Mouse (Mus musculus) midbrain, embryonic 12.5 days (tissue): Measurements from ENCODE around the gene Pnpla1. TPM values are rescaled to one million over a fixed set of nuclear protein-coding genes. Genes with fewer than 3 reads are reported as not detected.

Experiments used
- ATAC-seq: fragments of 200-750 bp; cut with Nextera tagmentation; 2 replicates; pipeline ENCODE4 v1.8.0; 2017; ENCODE audit warnings: low read depth, moderate TSS enrichment, moderate library complexity; ENCODE audit not compliant: low FRiP score
- H3K27ac ChIP-seq: fragments of 300-500 bp; sonication (generic); replicated peaks from 2 replicates; pipeline ENCODE4 v1.5.1; 2016; ENCODE audit warnings: mild to moderate bottlenecking
- H3K27me3 ChIP-seq: fragments of 300-500 bp; sonication (generic); 2 replicates; pipeline ENCODE4 v1.6.1; 2016; ENCODE audit warnings: mild to moderate bottlenecking
- H3K36me3 ChIP-seq: fragments of 300-500 bp; sonication (generic); 2 replicates; pipeline ENCODE4 v1.6.1; 2016
- H3K4me1 ChIP-seq: fragments of 300-500 bp; sonication (generic); 2 replicates; pipeline ENCODE4 v1.6.1; 2016
- H3K4me2 ChIP-seq: fragments of 300-500 bp; sonication (generic); replicated peaks from 2 replicates; pipeline ENCODE4 v1.6.1; 2016; ENCODE audit warnings: mild to moderate bottlenecking, moderate library complexity
- H3K4me3 ChIP-seq: fragments of 300-500 bp; sonication (generic); 2 replicates; pipeline ENCODE4 v1.5.1; 2016; ENCODE audit warnings: mild to moderate bottlenecking
- H3K9ac ChIP-seq: fragments of 300-500 bp; sonication (generic); replicated peaks from 2 replicates; pipeline ENCODE4 v1.6.1; 2016; ENCODE audit warnings: mild to moderate bottlenecking, moderate library complexity
- H3K9me3 ChIP-seq: fragments of 300-500 bp; sonication (generic); 2 replicates; pipeline ENCODE4 v1.6.1; 2016; ENCODE audit warnings: mild to moderate bottlenecking
- WGBS: fragments of 180-500 bp; shearing (Covaris S2); methylation state at CpG from one replicate; pipeline ENCODE4 v1.1.7; 2016; 5-methylcytosine and 5-hydroxymethylcytosine counted together
- polyA plus RNA-seq: library from polyadenylated mRNA; unstranded; fragments of >200 nt; fragmentation: Nextera tagmentation; extraction: Ambion mirVana; gene quantifications from 2 replicates; pipeline ENCODE4 v1.2.1, GENCODE M21; 2016

The Pnpla1 gene
- polyA plus RNA-seq, 1 experiment from 2014 or later = not detected

GRCm38 (mm10) chr17:28874216-28874615 lies 16.0 kb downstream of the Pnpla1 start:
- H3K27ac ChIP-seq = no peak overlapping the region
- no peaks in the 10 kb centered on the region for H3K9me3 ChIP-seq
- no peak overlapping the region for H3K4me2 ChIP-seq
- no peak overlapping the region for H3K9ac ChIP-seq
- H3K4me1 ChIP-seq = peaks cover 10% of the 10 kb centered on the region; the same call in 1 of the 2 replicates
- H3K36me3 ChIP-seq = no peaks in the 10 kb centered on the region
- H3K27me3 ChIP-seq = peaks cover 20% of the 10 kb centered on the region
- H3K4me3 ChIP-seq = no peak overlapping the region
- 88% methylated on average over 4 of the region's 4 CpGs for WGBS
- no peak for ATAC-seq

GRCm38 (mm10) chr17:28874825-28875224 lies 16.6 kb downstream of the Pnpla1 start:
- H3K36me3 ChIP-seq = no peaks in the 10 kb centered on the region
- no peak overlapping the region for H3K9ac ChIP-seq
- no peaks in the 10 kb centered on the region for H3K9me3 ChIP-seq
- H3K27ac ChIP-seq = no peak overlapping the region
- WGBS = 83% methylated on average over 7 of the region's 7 CpGs
- H3K4me3 ChIP-seq = no peak overlapping the region
- no peak for ATAC-seq
- peaks cover 7% of the 10 kb centered on the region; the same call in 1 of the 2 replicates for H3K4me1 ChIP-seq
- peaks cover 22% of the 10 kb centered on the region for H3K27me3 ChIP-seq
- no peak overlapping the region for H3K4me2 ChIP-seq

GRCm38 (mm10) chr17:28875316-28875715 lies 17.1 kb downstream of the Pnpla1 start:
- Histone ChIP-seq H3K4me1 (peaks cover 9% of the 10 kb centered on the region; the same call in 1 of the 2 replicates), H3K27me3 (peaks cover 27% of the 10 kb centered on the region), H3K27ac (no peak overlapping the region), H3K9me3 (no peaks in the 10 kb centered on the region), H3K4me3 (no peak overlapping the region), H3K9ac (no peak overlapping the region), H3K36me3 (no peaks in the 10 kb centered on the region), H3K4me2 (no peak overlapping the region)
- no peak for ATAC-seq
- 41% methylated on average over 8 of the region's 8 CpGs for WGBS

- Histone ChIP-seq H3K27me3 (peaks cover 37% of the 10 kb centered on the region), H3K27ac (no peak overlapping the region), H3K9ac (no peak overlapping the region), H3K36me3 (no peaks in the 10 kb centered on the region), H3K4me3 (no peak overlapping the region), H3K4me2 (no peak overlapping the region), H3K4me1 (peaks cover 9% of the 10 kb centered on the region; the same call in 1 of the 2 replicates), H3K9me3 (no peaks in the 10 kb centered on the region)
- no peak for ATAC-seq
- WGBS = 67% methylated on average over 5 of the region's 5 CpGs
Observed at GRCm38 (mm10) chr17:28876331-28876730, 18.1 kb downstream of the Pnpla1 start.

- peak overlapping the region; percentile 33 for H3K4me2 ChIP-seq
- H3K9me3 ChIP-seq = no peaks in the 10 kb centered on the region
- no peak overlapping the region for H3K27ac ChIP-seq
- H3K4me3 ChIP-seq = no peak overlapping the region
- peaks cover 38% of the 10 kb centered on the region for H3K27me3 ChIP-seq
- H3K36me3 ChIP-seq = no peaks in the 10 kb centered on the region
- ATAC-seq = no peak
- H3K9ac ChIP-seq = 0 out of 2 replicates have a peak overlapping the region, but pooled peaks have one; percentile 34
- H3K4me1 ChIP-seq = peaks cover 9% of the 10 kb centered on the region; the same call in 1 of the 2 replicates
- 15% methylated on average over 19 of the region's 19 CpGs for WGBS
Observed at GRCm38 (mm10) chr17:28876821-28877220, 18.6 kb downstream of the Pnpla1 start.

GRCm38 (mm10) chr17:28879931-28880391 lies 21.8 kb downstream of the Pnpla1 start:
- Histone ChIP-seq H3K4me3 (no peak overlapping the region), H3K27me3 (peaks cover 38% of the 10 kb centered on the region), H3K9me3 (no peaks in the 10 kb centered on the region), H3K36me3 (no peaks in the 10 kb centered on the region), H3K4me2 (peak overlapping the region; percentile 30), H3K9ac (0 out of 2 replicates have a peak overlapping the region, but pooled peaks have one; percentile 20), H3K27ac (no peak overlapping the region), H3K4me1 (peaks cover 9% of the 10 kb centered on the region; the same call in 1 of the 2 replicates)
- ATAC-seq = peak; percentile 62; the same call in 1 of the 2 replicates
- WGBS = 5% methylated on average over 18 of the region's 18 CpGs

DNA sequence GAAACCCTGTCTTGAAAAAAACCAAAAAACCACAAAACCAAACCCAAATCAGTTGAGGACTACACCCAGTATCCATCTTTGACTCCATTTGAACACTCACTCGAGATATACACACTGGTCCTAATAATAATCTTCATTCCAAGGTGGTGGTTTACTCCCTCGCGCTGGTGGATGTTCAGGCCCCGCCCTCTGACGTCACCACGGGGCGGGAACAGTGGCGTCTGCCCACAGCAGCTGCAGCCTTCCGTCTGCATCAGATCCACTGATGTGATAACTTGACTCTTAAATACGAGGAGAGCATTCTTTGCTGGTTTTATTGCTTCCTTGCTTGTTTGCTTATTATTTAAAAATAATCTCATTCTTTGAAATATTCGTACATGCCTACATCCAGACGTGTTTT lies 24.1 kb downstream of the Pnpla1 start:
- no peaks in the 10 kb centered on the region for H3K9me3 ChIP-seq
- H3K27me3 ChIP-seq = peaks cover 27% of the 10 kb centered on the region
- H3K27ac ChIP-seq = no peak overlapping the region
- peak overlapping the region; percentile 34 for H3K4me2 ChIP-seq
- 0 out of 2 replicates have a peak overlapping the region, but pooled peaks have one; percentile 14 for H3K4me3 ChIP-seq
- H3K36me3 ChIP-seq = no peaks in the 10 kb centered on the region
- peak; percentile 70; the same call in 1 of the 2 replicates for ATAC-seq
- H3K9ac ChIP-seq = no peak overlapping the region; the same call in 1 of the 2 replicates
- 5% methylated on average over 12 of the region's 12 CpGs for WGBS
- peaks cover 4% of the 10 kb centered on the region; the same call in 1 of the 2 replicates for H3K4me1 ChIP-seq

DNA sequence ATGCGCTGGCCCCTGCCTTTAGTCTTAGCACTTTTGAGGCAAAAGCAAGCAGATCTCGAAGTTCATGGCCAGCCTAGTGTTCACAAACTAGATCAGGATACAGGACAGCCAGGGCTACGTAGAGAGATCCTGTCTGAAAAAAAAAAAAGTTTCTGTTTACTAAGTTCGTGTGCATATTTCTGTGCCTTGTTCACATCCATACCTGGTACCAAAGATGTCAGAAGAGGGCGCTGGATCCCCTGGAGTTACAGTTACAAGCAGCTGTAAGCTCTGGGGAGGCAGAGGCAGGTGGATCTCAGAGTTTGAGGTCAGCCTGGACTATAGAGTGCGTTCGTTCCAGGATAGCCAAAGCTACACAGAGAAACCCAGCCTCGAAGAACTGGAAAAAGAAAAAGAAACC lies 24.6 kb downstream of the Pnpla1 start:
- Histone ChIP-seq H3K27me3 (peaks cover 26% of the 10 kb centered on the region), H3K9me3 (no peaks in the 10 kb centered on the region), H3K27ac (no peak overlapping the region), H3K9ac (no peak overlapping the region), H3K4me3 (no peak overlapping the region), H3K36me3 (no peaks in the 10 kb centered on the region), H3K4me2 (peak overlapping the region; percentile 34; the same call in 1 of the 2 replicates), H3K4me1 (peaks cover 4% of the 10 kb centered on the region; the same call in 1 of the 2 replicates)
- ATAC-seq = no peak
- 60% methylated on average over 8 of the region's 8 CpGs for WGBS

GRCm38 (mm10) chr17:28883941-28884516 lies 25.8 kb downstream of the Pnpla1 start:
- no peak for ATAC-seq
- Histone ChIP-seq H3K4me1 (peaks cover 4% of the 10 kb centered on the region; the same call in 1 of the 2 replicates), H3K4me2 (no peak overlapping the region), H3K36me3 (no peaks in the 10 kb centered on the region), H3K27me3 (peaks cover 20% of the 10 kb centered on the region), H3K4me3 (no peak overlapping the region), H3K9ac (no peak overlapping the region), H3K9me3 (peaks cover 7% of the 10 kb centered on the region), H3K27ac (no peak overlapping the region)
- 76% methylated on average over 10 of the region's 10 CpGs for WGBS

DNA sequence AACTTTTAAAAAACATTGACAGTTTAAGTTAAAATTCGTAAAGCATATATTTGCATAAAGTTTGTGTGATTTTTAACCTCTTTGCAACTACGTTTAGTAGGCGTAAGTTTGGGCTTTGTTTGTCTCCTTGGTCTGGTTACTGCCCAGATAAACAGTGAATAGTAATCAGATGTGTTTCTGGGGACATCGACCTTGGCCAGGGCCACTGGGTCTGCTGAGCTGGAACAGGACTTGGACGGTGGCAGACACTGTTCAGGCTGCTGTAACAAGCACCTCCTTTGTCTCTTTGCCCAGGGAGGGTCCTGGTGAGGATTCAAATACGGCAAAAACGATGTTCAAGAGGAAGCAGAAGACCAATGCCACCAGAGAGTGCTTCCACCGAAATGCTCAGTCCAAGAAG lies 27.0 kb downstream of the Pnpla1 start:
- 90% methylated on average over 8 of the region's 8 CpGs for WGBS
- no peak overlapping the region for H3K4me3 ChIP-seq
- peaks cover 12% of the 10 kb centered on the region for H3K27me3 ChIP-seq
- H3K9ac ChIP-seq = no peak overlapping the region
- no peak overlapping the region for H3K27ac ChIP-seq
- H3K4me1 ChIP-seq = no peaks in the 10 kb centered on the region
- no peaks in the 10 kb centered on the region for H3K36me3 ChIP-seq
- ATAC-seq = no peak
- no peak overlapping the region for H3K4me2 ChIP-seq
- H3K9me3 ChIP-seq = peaks cover 12% of the 10 kb centered on the region

DNA sequence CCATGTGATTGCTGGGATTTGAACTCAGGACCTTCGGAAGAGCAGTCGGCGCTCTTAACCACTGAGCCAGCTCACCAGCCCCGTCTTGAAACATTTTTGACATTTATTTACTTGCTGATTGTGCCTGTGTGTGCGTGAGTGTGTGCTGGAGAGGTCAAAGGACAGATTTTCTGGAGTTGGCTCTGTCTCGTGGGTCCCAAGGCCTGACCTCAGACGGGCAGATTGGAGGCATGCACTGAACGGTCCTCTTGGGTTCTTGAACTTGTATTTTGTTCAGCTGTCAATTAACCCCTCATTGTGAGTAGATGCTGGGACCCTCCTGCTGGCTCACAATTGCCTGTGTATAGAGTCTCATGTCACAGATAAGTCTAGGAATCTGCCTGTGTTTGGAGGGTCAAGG lies 28.1 kb downstream of the Pnpla1 start:
- Histone ChIP-seq H3K9me3 (peaks cover 12% of the 10 kb centered on the region), H3K9ac (no peak overlapping the region), H3K27me3 (peaks cover 1% of the 10 kb centered on the region; the same call in 1 of the 2 replicates), H3K4me3 (no peak overlapping the region), H3K36me3 (no peaks in the 10 kb centered on the region), H3K4me2 (no peak overlapping the region), H3K27ac (no peak overlapping the region), H3K4me1 (no peaks in the 10 kb centered on the region)
- 83% methylated on average over 8 of the region's 8 CpGs for WGBS
- no peak for ATAC-seq

DNA sequence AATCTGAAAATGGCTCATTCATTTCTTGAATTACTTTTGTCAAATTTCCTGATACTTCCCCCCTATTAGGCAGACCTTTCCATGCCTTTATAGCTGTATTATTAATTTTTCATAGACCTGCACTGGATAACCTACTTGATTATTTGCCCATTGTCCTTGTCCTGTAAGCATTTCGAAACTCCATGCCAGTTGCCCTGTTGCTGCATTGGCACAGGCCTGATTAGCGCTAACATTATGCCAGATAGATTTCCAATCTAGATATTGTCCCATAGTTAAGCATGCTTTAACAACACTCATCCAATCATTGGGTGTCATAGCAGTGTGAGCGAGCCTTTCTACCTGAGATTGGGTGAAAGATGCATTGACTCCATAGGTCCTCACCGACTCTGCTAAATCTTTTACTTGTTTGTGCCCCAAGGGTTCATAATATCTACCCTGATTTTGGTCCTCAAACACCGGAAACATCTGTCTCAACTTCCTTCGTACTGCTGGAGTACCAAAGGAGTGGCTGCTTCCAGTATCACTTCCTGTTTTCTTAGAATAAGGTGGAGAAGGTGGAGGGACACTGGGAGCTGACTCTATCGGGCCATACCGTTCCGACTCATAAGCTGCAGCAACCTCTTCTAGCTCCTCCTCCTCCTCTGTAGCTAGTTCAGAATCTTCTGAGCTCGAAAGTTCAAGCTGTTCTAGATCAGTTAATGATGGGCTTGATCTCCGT lies 36.0 kb downstream of the Pnpla1 start:
- H3K4me3 ChIP-seq = no peak overlapping the region
- ATAC-seq = no peak
- H3K36me3 ChIP-seq = no peaks in the 10 kb centered on the region
- no peak overlapping the region for H3K27ac ChIP-seq
- H3K4me1 ChIP-seq = peaks cover 8% of the 10 kb centered on the region; the same call in 1 of the 2 replicates
- no peaks in the 10 kb centered on the region for H3K27me3 ChIP-seq
- 91% methylated on average over 11 of the region's 11 CpGs for WGBS
- H3K4me2 ChIP-seq = no peak overlapping the region
- H3K9me3 ChIP-seq = peaks cover 4% of the 10 kb centered on the region; the same call in 1 of the 2 replicates
- no peak overlapping the region for H3K9ac ChIP-seq
